Mouse (Mus musculus) layer of hippocampus, adult 11-12 months (tissue): ENCODE measurements around the gene Slc12a3.
A peak's percentile ranks its signal among the peaks of the same experiment; 100 is the strongest.

Experiments
- DNase-seq: peaks from one replicate; pipeline ENCODE4 v3.0.0; 2022; ENCODE audit warnings: low spot score

Slc12a3 gene

DNA sequence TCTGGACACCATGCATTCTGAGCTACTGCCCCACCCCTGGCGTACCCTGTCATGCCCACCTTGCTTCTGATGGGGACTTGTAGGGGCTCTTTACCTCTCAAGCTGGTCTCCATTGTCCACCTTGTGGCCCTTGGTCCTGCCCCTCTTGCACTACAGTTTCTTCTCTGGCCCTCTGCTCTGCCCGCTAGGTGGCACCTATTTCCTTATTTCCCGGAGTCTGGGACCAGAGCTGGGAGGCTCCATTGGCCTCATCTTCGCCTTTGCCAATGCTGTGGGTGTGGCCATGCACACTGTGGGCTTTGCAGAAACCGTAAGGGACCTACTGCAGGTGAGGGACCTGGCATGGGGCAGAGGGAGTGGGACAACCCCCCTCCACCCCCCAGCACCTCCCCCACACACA, 4.3 kb downstream of the Slc12a3 start:
- DNase-seq = no peak

DNA sequence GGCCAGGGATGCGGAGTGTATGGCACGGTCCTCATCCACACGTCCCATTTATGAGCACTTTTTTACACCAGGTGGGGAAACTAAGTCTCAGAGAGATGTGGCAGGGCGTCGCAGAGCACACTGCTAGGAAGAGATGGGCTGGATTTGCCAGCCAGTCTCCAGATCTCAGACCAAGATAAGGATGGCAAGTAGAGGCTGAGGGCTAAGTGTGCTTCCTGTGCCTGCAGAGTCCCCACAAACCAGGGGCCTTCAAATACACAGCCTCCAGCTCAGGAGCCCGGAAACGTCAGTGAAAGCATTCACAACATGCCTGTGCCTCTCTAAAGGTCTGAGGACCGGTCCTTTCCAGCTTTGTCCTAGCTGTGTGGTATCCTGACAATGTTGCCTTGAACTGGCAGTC, 8.6 kb downstream of the Slc12a3 start:
- no peak for DNase-seq

DNA sequence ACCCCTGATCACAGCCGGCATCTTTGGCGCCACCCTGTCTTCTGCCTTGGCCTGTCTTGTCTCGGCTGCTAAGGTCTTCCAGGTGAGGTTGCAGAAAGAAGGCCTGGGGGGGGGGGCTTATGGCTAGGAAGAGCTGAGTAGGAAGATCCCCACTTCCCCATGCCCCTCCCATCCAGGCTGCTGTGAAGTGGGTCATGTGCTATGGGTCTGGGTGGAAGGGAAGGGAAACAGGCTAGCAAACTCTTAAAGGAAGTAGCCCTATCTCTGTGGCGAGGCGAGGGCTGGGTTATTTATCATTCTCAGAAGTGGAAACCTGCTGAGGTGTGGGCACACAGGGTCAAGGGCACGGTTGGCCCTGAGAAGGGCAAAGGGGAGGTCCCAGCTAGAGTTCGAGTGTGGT, 11.8 kb downstream of the Slc12a3 start:
- DNase-seq = no peak

DNA sequence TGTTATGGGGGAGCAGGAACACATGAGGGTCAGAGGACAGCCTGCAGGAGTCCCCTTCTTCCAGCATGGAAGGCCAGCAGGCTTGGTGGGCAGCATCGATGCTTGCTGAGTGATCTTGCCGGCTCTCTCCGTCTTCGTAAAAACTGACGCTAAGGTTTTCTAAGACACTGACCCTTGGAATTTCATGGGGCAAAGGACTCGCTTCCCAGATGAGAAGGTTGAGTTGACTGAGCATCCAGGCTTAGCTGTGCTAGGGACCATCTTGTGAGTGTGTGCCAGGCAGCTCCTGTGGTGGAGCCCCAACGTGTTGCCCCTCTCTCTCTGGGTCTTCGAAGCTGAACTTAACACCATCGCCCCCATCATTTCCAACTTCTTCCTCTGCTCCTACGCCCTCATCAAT, 13.7 kb downstream of the Slc12a3 start:
- DNase-seq = no peak

DNA sequence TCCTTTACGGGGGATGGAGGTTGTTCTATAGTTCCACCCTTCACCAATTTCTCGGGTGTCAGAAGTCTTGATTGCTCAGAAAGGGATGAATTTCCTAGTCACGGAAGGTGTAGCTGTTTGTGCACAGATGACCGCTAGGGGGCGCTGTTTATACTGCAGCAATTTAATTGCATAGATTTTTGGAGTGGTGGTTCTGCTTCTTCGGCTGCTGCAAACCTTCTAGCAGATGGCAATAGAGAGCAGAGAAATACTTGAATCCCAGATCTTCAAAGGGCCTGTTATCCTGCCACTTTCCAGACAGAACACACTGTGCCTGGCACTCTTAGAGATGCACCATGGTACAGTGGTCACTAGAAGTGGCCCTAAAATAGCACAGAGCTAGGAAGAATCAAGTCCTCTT, 14.3 kb downstream of the Slc12a3 start:
- peak; percentile 90 for DNase-seq

DNA sequence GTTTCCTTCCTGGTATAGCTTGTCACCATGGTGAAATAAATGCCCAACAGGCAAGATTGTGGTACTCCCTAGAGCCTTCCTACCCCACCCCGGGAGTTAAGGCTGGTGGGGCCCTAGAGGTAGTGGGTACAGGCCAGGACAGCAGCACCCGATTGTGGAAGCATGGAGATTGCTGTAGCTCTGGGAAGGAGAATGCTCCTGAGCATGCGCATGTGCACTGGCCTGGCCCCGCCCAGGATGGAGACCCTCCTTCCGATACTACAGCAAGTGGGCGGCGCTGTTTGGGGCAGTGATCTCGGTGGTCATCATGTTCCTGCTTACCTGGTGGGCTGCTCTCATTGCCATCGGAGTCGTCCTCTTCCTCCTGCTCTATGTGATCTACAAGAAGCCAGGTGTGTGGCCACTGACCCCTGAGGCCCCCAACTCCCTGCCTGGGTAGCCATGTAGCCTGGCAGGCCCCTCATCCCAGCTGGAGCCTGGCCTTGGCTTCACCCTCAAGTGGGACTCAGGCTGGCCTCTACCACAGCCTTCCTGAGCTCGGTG, 14.8 kb downstream of the Slc12a3 start:
- no peak for DNase-seq

DNA sequence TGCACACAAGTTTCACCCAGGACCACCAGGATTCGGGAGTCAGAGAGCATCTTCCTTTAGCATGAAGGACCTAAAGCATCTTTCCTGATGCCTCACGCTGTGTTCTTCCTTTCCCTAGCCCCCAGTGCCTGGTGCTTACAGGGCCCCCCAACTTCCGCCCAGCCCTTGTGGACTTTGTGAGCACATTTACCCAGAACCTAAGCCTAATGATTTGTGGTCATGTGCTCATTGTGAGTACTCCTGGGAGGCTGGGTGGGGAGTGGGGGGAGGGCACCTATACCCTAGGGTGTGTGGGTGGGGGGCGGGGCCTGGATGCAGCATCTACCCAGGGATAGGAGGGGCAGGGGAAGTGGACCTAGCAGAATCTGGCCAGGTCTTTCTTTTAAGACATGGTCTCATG, 16.7 kb downstream of the Slc12a3 start:
- DNase-seq = no peak

DNA sequence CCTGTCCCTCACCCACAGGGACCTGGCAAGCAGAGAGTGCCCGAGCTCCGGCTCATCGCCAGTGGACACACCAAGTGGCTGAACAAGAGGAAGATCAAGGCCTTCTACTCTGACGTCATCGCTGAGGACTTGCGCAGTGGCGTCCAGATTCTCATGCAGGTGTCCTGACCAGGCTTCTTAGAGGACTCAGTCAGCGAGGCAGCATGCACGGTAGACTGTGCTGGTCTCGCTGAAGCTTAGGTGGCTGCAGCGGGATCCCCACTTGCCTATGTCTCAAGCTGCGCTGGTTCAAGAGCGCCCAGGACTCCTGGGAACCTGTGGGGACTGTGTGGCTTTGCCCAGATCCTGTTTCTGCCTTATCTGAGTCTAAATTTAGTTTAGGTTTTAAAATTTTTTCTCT, 17.3 kb downstream of the Slc12a3 start:
- no peak for DNase-seq

DNA sequence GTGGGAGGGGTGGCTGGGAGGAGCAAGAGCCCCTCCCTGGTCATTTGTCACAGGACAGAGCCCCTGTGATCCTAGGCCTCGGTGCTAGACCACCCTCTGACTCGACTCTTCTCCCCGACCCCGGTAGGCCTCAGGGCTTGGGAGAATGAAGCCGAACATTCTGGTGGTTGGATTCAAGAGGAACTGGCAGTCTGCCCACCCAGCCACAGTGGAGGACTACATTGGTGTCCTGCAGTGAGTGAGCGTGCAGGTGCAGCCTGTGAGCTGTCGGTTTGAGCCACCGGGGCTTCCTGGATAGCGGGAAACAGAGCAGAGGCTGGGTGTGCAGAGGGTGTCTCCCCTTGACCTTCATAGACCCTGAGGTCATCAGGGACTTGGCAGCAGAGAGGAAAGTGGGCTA, 19.4 kb downstream of the Slc12a3 start:
- DNase-seq = no peak

DNA sequence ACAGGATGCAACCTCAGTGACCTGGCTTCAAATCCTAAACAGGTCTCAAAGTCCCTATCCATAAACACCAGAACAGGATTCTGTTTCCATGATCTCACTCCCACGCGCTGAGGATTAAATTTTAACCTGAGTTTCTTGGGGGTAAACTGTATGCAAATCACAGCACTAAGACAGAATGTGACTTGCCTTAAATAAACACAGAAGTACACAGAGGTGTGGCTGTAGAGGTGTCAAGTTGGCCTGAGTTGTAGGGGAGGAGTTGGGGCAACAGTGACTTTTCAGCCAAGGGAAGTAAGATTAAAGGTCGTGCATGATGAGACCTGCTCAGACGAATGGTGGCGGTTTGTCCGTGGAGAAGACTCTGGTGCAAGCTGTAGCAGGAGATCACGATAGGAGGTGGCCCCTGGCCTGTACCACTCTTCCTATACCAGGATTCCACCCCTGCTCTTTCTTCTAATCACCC, 25.1 kb downstream of the Slc12a3 start:
- DNase-seq = no peak

DNA sequence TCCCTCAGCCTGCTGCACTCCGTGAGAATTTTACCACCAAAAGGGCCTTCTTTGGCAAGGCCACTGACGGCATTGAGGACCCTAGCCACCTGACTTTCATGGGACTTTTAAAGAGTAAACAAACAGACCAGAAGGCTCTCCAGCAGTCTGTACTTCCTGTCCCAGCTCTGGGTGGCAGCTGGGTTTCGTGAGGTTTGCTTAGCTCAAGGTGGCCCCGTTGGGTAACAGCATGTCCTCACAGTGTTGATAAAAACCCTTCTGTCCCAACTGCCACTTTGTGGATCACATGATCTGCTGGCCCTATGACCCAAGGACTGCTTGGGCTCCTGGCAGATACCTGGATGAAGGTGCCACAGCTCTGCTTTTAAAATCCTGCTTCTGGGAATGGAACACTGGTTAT, 25.6 kb downstream of the Slc12a3 start:
- DNase-seq = no peak

DNA sequence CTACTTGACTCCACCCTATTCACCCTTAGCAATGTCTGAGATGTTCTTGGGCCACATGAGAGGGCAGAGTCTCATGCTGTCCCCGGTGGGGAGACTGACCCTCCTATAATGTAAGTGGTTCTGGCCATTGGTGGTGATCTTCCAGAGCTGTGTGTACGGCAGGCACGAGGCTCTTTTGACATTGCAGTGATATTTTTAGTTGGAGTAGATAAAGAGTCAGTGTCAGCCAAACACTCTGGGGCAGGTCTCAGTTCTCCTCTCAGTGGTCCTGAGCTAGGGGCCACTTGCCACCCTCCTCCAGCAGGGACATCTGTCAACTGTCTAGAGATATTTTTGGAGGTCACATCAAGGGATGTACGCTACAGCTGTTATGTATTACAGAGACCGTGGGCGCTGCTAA, 28.2 kb downstream of the Slc12a3 start:
- no peak for DNase-seq

DNA sequence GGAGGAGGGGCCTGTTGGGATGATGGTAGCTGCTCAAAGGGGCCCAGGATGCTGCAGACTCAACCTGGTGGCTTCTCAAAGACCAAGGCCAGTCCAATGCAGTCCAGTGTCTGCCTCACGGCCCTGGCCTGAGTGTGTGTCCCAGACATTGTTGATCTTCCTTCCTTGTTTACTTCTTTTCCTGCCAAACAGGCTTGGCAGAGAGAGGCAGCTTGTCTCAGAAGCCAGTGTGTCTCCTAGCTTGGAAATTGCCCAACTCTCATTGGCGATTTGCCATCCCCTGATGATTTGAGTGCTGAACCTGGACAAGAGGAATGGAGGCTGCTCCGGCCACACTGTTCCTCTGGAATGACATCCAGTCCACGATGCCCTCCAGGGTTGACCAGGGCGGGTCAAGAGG, 29.5 kb downstream of the Slc12a3 start:
- peak; percentile 53 for DNase-seq

DNA sequence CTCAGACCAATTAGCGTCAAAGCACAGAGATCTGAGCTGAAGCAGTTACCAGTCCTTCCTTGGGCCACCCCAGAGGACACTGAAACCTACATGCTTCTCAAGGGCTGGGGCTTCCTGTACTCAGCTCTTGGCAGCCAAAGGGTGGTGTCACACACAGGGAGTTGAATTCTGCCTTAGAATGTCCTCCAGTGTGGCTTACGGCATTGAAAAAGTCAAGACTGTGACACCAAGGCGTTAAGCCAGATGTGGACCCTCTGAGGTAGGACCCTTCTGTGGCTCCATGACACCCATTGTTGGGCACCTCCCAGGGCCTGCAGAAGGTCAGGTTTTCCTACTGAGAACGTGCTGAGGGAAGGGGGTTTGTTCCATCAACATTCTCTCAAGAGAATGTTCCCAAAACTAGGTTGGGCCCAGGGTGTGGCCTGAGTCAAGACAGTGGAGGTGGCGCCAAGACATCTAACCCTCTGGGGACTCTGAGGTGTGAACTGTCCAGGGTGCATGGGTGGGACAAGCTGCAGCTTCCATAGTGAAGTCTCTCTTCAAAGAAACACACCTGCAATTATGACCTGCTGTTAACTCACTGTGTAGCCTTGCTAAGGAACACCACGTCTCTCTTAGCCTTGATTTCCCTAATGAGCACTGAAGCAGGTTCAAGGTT, 32.9 kb downstream of the Slc12a3 start:
- DNase-seq = no peak

DNA sequence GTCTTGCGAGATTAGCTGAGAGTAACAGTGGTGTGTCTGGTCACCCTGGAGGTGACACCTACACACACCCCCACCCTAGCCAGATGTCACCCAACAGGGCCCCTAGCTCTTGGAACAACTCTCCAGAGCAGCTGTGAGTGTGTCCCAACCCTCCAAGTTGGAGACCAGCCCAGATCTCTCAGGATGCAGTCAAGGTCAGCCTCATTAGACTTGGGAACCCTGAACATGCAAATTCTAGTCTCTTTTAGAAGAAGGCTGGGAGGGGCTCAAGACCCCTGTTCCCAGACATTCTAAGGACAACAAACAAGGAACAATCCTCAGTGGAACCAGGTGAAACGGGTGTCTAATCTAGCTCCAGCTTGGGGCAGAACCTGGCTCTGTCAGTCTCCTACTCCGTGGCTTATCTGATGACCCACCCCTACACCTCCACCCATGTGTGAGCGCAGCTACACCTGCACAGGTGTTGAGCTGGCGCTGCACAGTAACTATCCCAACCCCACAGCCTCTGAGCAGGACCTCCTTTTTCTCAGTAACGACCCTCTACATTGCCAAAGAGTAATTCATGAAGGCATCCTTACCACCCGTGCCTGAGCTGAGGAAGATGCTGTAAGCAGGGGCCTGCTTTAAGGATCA, 33.7 kb downstream of the Slc12a3 start:
- DNase-seq = no peak

DNA sequence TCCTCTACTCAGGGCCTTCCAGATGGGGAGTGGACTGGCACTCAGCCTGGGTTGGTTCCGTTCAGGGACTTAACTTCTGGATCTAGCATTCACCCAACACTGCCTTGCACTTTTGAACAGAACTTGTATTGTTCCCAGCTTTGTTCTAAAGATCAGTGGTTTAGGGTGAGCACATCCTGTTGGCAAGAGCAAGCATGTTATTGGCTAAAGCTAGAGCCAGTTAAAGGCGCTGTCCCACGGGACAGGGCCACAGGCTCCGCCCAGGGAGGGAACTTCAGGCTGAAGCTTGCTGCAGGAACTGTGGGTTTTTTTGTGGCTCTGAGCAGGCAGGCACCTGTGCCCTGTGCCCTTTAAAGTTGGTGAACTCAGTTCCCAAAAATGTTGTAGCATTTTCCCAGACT, 34.3 kb downstream of the Slc12a3 start:
- peak; percentile 55 for DNase-seq

DNA sequence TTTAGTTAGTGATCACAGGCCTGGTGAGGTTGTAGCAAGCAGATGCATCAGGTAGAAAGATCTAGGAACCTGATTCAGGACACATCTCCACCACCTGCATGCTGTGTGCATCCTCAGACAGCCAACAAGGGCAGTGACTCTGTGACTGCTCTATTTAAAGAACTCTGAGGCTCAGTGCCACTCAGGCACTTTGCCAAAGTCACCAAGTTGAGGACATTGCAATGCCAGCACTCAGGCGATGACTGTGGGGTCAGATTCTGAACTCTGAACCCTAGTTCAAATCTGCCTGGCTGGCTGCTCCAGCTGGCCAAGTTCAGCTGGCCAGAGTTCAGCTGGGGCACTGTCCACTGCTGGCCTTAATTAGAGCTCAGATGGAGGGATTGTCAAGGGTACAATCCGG, 34.9 kb downstream of the Slc12a3 start:
- DNase-seq = no peak

DNA sequence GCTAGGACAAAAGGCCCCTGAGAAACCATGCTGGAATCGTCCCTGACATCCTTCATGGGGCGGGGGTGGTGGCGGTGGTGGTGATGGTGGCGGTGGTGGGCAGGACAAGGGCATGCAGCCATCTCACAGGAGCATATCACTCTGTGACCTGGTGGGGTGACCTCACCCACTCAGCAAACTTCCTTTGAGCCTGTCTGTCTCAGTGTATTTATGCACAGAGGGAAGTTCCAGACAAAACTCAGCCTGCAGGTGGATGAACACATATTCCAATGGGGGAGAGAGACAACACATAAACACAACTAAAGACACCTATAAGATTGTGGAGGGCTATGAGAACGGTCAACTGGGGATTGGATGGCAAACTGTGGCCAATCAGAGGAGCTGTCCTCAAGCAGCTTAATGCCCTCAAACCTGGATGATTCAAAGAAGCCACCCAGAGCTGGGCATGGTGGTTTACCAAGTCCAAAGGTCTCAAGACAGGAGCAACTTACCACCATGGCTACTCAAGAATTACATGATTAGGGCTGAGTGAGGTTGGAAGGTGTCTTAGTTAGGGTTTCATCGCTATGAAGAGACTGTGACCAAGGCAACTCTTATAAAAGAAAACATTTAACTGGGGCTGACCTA, 35.8 kb downstream of the Slc12a3 start:
- DNase-seq = no peak

DNA sequence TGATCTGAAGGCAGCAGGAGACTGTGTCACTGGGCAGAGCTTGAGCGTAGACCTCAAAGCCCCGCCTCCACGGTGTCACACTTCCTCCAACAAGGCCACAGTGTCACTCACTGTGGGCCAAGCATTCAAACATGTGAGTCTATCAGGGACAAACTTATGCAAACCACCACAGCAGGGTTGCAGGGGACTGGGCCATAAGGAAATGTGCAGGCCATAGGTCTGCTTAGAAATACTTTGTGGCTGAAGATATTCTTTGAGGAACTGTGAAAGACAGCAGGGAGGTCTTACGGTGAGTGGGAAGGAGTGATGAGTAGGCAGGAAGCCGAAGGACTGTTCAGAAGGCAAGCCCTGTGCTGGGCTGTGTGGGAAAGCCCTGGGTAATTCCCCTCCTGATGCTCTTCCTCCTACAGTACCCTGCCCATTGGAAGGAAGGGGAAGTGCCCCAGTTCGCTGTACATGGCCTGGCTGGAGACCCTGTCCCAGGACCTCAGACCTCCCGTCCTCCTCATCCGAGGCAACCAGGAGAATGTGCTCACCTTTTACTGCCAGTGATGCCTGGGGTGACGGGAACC, 36.5 kb downstream of the Slc12a3 start:
- DNase-seq = peak; percentile 22

DNA sequence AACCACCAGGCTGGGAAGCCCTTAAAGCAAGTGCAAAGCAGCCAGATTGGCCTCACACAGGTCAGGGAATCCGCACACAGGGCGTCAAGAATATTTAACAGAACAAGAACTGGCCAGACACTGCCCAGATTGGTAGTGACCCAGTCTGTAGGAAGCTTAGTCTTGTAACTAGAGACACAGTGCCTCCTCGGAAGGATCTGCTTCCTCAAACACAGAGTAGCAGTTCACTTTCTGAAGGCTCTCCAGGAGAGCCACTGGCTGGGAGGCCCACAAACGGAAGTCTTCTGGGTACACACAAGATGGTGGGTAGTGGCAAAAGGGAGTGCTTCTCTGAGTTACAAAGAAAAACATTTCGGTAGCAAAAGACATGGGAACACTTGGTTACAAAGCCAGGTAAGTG, 41.8 kb downstream of the Slc12a3 start:
- peak; percentile 23 for DNase-seq

DNA sequence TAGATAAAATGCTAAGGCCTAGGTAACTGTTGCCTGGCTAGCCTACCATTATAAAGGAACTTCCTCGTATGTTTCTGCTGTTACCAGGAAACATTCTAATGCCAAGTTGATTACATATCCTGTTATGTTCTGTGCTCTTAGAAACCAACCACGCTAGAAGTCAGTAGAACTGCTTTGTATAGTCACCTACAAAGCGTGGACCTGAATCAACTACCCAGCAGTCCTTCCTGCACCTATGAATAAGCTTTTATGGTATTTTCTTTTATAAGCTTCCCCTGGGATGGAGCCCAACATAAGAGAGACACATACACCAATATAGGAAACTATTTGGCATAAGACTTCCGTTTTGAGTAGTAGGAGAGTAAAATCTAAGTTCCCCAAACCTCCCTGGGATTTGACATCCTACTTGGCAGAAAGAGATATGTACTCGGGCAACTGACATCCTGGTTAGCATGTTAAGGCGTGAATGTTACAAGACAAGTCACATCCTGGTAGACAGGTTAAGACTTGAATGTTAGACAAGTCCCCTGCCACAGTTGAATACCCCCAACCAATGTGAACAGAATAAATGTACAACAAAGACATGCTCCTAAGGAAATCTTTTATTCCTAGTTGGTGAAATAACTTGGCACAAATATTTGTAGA, 44.1 kb downstream of the Slc12a3 start:
- no peak for DNase-seq

DNA sequence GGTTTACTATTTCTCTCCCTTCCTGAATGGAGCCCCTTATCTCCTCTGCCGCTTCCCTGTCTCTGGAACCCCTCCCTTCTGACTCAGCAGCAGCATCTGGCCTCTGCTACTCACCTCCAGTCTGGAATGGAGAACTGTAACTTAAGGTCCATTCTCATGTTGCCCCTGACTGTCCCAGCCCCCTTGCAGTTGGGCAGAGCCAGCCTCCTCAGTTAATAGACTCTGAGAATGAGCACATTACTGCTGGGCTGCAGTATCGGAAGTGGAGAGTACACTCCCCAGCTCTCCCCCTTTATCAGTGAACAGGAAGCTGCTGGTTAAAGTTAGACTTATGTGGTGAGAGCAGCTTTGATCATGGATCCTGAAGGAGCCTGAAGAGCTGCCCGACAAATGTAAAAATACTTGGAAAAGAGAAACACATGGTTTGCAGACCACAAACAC, 46.6 kb downstream of the Slc12a3 start:
- DNase-seq = no peak
